Mouse (Mus musculus) erythroblast, adult 5-6 weeks (primary cell): ENCODE measurements at regions not wholly inside any gene's neighbourhood (a gene's known extent, or its start where the extent isn't known, plus 50 kb on each side); places are given as distances from the start of the nearest gene placed in this dataset.

ENCODE experiments used
- ATAC-seq: replicated peaks from 2 replicates; pipeline ENCODE4 v1.8.0; 2016; ENCODE audit warnings: moderate number of reproducible peaks, mild to moderate bottlenecking, moderate TSS enrichment, inconsistent platforms; ENCODE audit not compliant: poor library complexity, low FRiP score, severe bottlenecking

- no peak for ATAC-seq
Measured at GRCm38 (mm10) chr14:74553636-74554035, 87.0 kb upstream of the Htr2a start.

DNA sequence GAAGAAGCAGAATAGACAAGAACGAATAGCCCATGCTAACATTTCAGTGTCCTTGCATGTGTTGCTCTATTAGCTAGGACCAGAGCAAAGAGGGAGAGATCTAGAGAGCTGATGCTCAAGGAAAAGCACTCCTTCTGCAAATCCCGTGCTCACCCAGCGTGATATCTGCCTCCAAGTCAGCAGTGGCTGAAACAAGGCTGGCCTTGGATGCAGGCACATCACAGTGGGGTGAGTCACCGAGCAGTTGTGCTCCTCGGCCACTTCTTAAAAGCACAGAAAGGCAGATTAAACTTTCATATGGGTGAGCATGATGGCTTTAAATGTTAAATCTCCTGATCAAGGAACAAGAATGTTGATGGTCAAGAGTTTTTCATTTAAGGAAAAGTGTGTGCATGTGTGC is 82.3 kb upstream of the Htr2a start:
- no peak for ATAC-seq
